Mouse (Mus musculus): ENCODE measurements at regions not wholly inside any gene's neighbourhood (a gene's known extent, or its start where the extent isn't known, plus 50 kb on each side); places are given as distances from the start of the nearest gene placed in this dataset.
"Not testable (repeated sequence)": the region's sequence is repeated elsewhere in the genome, so short reads cannot be mapped to it uniquely, and the experiment has no call there.

GRCm38 (mm10) chr4:110038696-110039095, 60.8 kb downstream of the Dmrta2 start:
- DNase-seq (ENCODE audit: low read depth): no peak

GRCm38 (mm10) chr4:110044851-110045618, 67.2 kb downstream of the Dmrta2 start:
- DNase-seq (ENCODE audit: low read depth): no peak

GRCm38 (mm10) chr4:110045651-110046269, 67.9 kb downstream of the Dmrta2 start:
- no peak for DNase-seq (ENCODE audit: low read depth)

GRCm38 (mm10) chr4:110046270-110046651, 68.4 kb downstream of the Dmrta2 start:
- no peak for DNase-seq (ENCODE audit: low read depth)

- DNase-seq (ENCODE audit: low read depth): no peak
These were observed 72.8 kb downstream of the Dmrta2 start for GRCm38 (mm10) chr4:110050393-110051280.

GRCm38 (mm10) chr4:110051281-110051665, 73.4 kb downstream of the Dmrta2 start:
- DNase-seq (ENCODE audit: low read depth): no peak

GRCm38 (mm10) chr4:110051872-110052271, 74.0 kb downstream of the Dmrta2 start:
- no peak for DNase-seq (ENCODE audit: low read depth)

GRCm38 (mm10) chr4:110052998-110053397, 75.1 kb downstream of the Dmrta2 start:
- DNase-seq (ENCODE audit: low read depth): no peak

GRCm38 (mm10) chr4:110073836-110074235, 96.0 kb downstream of the Dmrta2 start:
- no peak for DNase-seq (ENCODE audit: low read depth)

GRCm38 (mm10) chr4:110083371-110083770, 105.5 kb downstream of the Dmrta2 start:
- no peak for DNase-seq (ENCODE audit: low read depth)

- DNase-seq (ENCODE audit: low read depth): no peak
These were observed 109.9 kb downstream of the Dmrta2 start for GRCm38 (mm10) chr4:110087570-110088247.

GRCm38 (mm10) chr4:110093040-110093820, 115.4 kb downstream of the Dmrta2 start:
- no peak for DNase-seq (ENCODE audit: low read depth)

GRCm38 (mm10) chr4:110094541-110094940, 116.7 kb downstream of the Dmrta2 start:
- DNase-seq (ENCODE audit: low read depth): no peak

- no peak for DNase-seq (ENCODE audit: low read depth)
These were observed 118.1 kb downstream of the Dmrta2 start for GRCm38 (mm10) chr4:110095760-110096593.

GRCm38 (mm10) chr4:110104119-110104518, 126.3 kb downstream of the Dmrta2 start:
- DNase-seq (ENCODE audit: low read depth): not testable (repeated sequence)

GRCm38 (mm10) chr4:110106620-110107243, 128.9 kb downstream of the Dmrta2 start:
- no peak for DNase-seq (ENCODE audit: low read depth)

GRCm38 (mm10) chr4:110119438-110119837, 141.6 kb downstream of the Dmrta2 start:
- no peak for DNase-seq (ENCODE audit: low read depth)

- no peak for DNase-seq (ENCODE audit: low read depth)
These were observed 142.0 kb downstream of the Dmrta2 start for GRCm38 (mm10) chr4:110119874-110120273.

GRCm38 (mm10) chr4:110120761-110121160, 142.9 kb downstream of the Dmrta2 start:
- no peak for DNase-seq (ENCODE audit: low read depth)

GRCm38 (mm10) chr4:110121447-110121846, 143.6 kb downstream of the Dmrta2 start:
- DNase-seq (ENCODE audit: low read depth): no peak
